Mouse (Mus musculus) hindbrain, embryonic 15.5 days (tissue): Measurements from ENCODE around the gene Gabbr2. TPM values are rescaled to one million over a fixed set of nuclear protein-coding genes. Genes with fewer than 3 reads are reported as not detected.

Source experiments
- ATAC-seq: fragments of 200-750 bp; cut with Nextera tagmentation; 2 replicates; pipeline ENCODE4 v1.8.0; 2017; ENCODE audit warnings: low read depth, moderate number of reproducible peaks, moderate TSS enrichment; ENCODE audit not compliant: low FRiP score
- H3K27ac ChIP-seq: fragments of 300-500 bp; sonication (generic); replicated peaks from 2 replicates; pipeline ENCODE4 v1.5.1; 2015; ENCODE audit warnings: mild to moderate bottlenecking, inconsistent platforms
- H3K27me3 ChIP-seq: fragments of 300-500 bp; sonication (generic); 2 replicates; pipeline ENCODE4 v1.6.1; 2015; ENCODE audit warnings: control low read depth, inconsistent platforms
- H3K36me3 ChIP-seq: fragments of 300-500 bp; sonication (generic); 2 replicates; pipeline ENCODE4 v1.6.1; 2015; ENCODE audit warnings: control low read depth, inconsistent platforms
- H3K4me1 ChIP-seq: fragments of 300-500 bp; sonication (generic); replicated peaks from 2 replicates; pipeline ENCODE4 v1.6.1; 2015; ENCODE audit warnings: control low read depth, inconsistent platforms
- H3K4me2 ChIP-seq: fragments of 300-500 bp; sonication (generic); 2 replicates; pipeline ENCODE4 v1.6.1; 2015; ENCODE audit warnings: moderate library complexity, mild to moderate bottlenecking, inconsistent platforms
- H3K4me3 ChIP-seq: fragments of 300-500 bp; sonication (generic); 2 replicates; pipeline ENCODE4 v1.5.1; 2015; ENCODE audit warnings: mild to moderate bottlenecking, inconsistent platforms
- H3K9ac ChIP-seq: fragments of 300-500 bp; sonication (generic); 2 replicates; pipeline ENCODE4 v1.6.1; 2015; ENCODE audit warnings: inconsistent platforms
- H3K9me3 ChIP-seq: fragments of 300-500 bp; sonication (generic); 2 replicates; pipeline ENCODE4 v1.6.1; 2016; ENCODE audit warnings: control low read depth, inconsistent platforms
- WGBS: fragments of 180-500 bp; shearing (Covaris S2); methylation state at CpG from one replicate; pipeline ENCODE4 v1.1.7; 2015; 5-methylcytosine and 5-hydroxymethylcytosine counted together
- polyA plus RNA-seq: library from polyadenylated mRNA; unstranded; fragments of >200 nt; fragmentation: Nextera tagmentation; extraction: Ambion mirVana; gene quantifications from 2 replicates; pipeline ENCODE4 v1.2.1, GENCODE M21; 2015

Gabbr2 gene
- polyA plus RNA-seq, 1 experiment from 2014 or later: 17.2 TPM

- H3K9ac ChIP-seq: no peak overlapping the region
- H3K27me3 ChIP-seq: no peaks in the 10 kb centered on the region
- H3K4me1 ChIP-seq: peaks cover 4% of the 10 kb centered on the region; the same call in 1 of the 2 replicates
- H3K36me3 ChIP-seq: no peaks in the 10 kb centered on the region
- no peak overlapping the region for H3K4me2 ChIP-seq
- H3K4me3 ChIP-seq: no peak overlapping the region
- H3K9me3 ChIP-seq: no peaks in the 10 kb centered on the region
- 84% methylated on average over 2 of the region's 2 CpGs for WGBS
- ATAC-seq: no peak
- H3K27ac ChIP-seq: no peak overlapping the region
These were observed 359.2 kb downstream of the Gabbr2 start for GRCm38 (mm10) chr4:46632465-46632864.

- Histone ChIP-seq H3K9me3 (no peaks in the 10 kb centered on the region), H3K27ac (no peak overlapping the region), H3K27me3 (no peaks in the 10 kb centered on the region), H3K9ac (no peak overlapping the region), H3K36me3 (no peaks in the 10 kb centered on the region), H3K4me3 (no peak overlapping the region), H3K4me2 (no peak overlapping the region), H3K4me1 (peaks cover 4% of the 10 kb centered on the region; the same call in 1 of the 2 replicates)
- ATAC-seq: no peak
- 59% methylated on average over 9 of the region's 9 CpGs for WGBS
These were observed 361.3 kb downstream of the Gabbr2 start for GRCm38 (mm10) chr4:46630390-46630789.

- no peaks in the 10 kb centered on the region for H3K9me3 ChIP-seq
- H3K27me3 ChIP-seq: no peaks in the 10 kb centered on the region
- ATAC-seq: no peak
- H3K4me2 ChIP-seq: no peak overlapping the region
- H3K36me3 ChIP-seq: no peaks in the 10 kb centered on the region
- no peak overlapping the region for H3K4me3 ChIP-seq
- H3K9ac ChIP-seq: no peak overlapping the region
- peaks cover 4% of the 10 kb centered on the region; the same call in 1 of the 2 replicates for H3K4me1 ChIP-seq
- WGBS: 48% methylated on average over 9 of the region's 9 CpGs
- no peak overlapping the region for H3K27ac ChIP-seq
These were observed 362.8 kb downstream of the Gabbr2 start for GRCm38 (mm10) chr4:46628873-46629272.

- no peak for ATAC-seq
- H3K36me3 ChIP-seq: no peaks in the 10 kb centered on the region
- no peaks in the 10 kb centered on the region for H3K27me3 ChIP-seq
- H3K4me3 ChIP-seq: no peak overlapping the region
- peaks cover 4% of the 10 kb centered on the region; the same call in 1 of the 2 replicates for H3K4me1 ChIP-seq
- no peak overlapping the region for H3K27ac ChIP-seq
- H3K4me2 ChIP-seq: no peak overlapping the region
- H3K9me3 ChIP-seq: no peaks in the 10 kb centered on the region
- 88% methylated on average over 11 of the region's 11 CpGs for WGBS
- H3K9ac ChIP-seq: no peak overlapping the region
These were observed 363.6 kb downstream of the Gabbr2 start for GRCm38 (mm10) chr4:46628081-46628480.

- no peak overlapping the region for H3K27ac ChIP-seq
- H3K4me2 ChIP-seq: no peak overlapping the region
- no peaks in the 10 kb centered on the region for H3K27me3 ChIP-seq
- ATAC-seq: 0 out of 2 replicates have a peak, but pooled peaks have one; percentile 25
- no peak overlapping the region for H3K4me3 ChIP-seq
- no peaks in the 10 kb centered on the region for H3K36me3 ChIP-seq
- 76% methylated on average over 10 of the region's 10 CpGs for WGBS
- H3K4me1 ChIP-seq: peaks cover 10% of the 10 kb centered on the region; the same call in 1 of the 2 replicates
- no peak overlapping the region for H3K9ac ChIP-seq
- H3K9me3 ChIP-seq: no peaks in the 10 kb centered on the region
These were observed 366.6 kb downstream of the Gabbr2 start for GRCm38 (mm10) chr4:46625101-46625500.

- H3K27ac ChIP-seq: no peak overlapping the region
- H3K4me1 ChIP-seq: peaks cover 8% of the 10 kb centered on the region; the same call in 1 of the 2 replicates
- no peaks in the 10 kb centered on the region for H3K9me3 ChIP-seq
- no peak overlapping the region for H3K4me2 ChIP-seq
- no peak overlapping the region for H3K9ac ChIP-seq
- ATAC-seq: no peak
- no peaks in the 10 kb centered on the region for H3K36me3 ChIP-seq
- H3K27me3 ChIP-seq: no peaks in the 10 kb centered on the region
- H3K4me3 ChIP-seq: no peak overlapping the region
- WGBS: 90% methylated on average over 5 of the region's 5 CpGs
These were observed 368.7 kb downstream of the Gabbr2 start for GRCm38 (mm10) chr4:46623007-46623406.

GRCm38 (mm10) chr4:46620946-46621345, 370.7 kb downstream of the Gabbr2 start:
- WGBS: 80% methylated on average over 8 of the region's 8 CpGs
- H3K4me2 ChIP-seq: no peak overlapping the region
- no peak overlapping the region for H3K9ac ChIP-seq
- H3K9me3 ChIP-seq: no peaks in the 10 kb centered on the region
- no peaks in the 10 kb centered on the region for H3K36me3 ChIP-seq
- no peak overlapping the region for H3K27ac ChIP-seq
- H3K4me1 ChIP-seq: peaks cover 8% of the 10 kb centered on the region; the same call in 1 of the 2 replicates
- H3K4me3 ChIP-seq: no peak overlapping the region
- no peaks in the 10 kb centered on the region for H3K27me3 ChIP-seq
- no peak for ATAC-seq

- H3K9ac ChIP-seq: no peak overlapping the region
- peaks cover 8% of the 10 kb centered on the region; the same call in 1 of the 2 replicates for H3K4me1 ChIP-seq
- no peak overlapping the region for H3K27ac ChIP-seq
- WGBS: 13% methylated on average over 23 of the region's 23 CpGs
- H3K36me3 ChIP-seq: no peaks in the 10 kb centered on the region
- no peak for ATAC-seq
- H3K27me3 ChIP-seq: no peaks in the 10 kb centered on the region
- no peaks in the 10 kb centered on the region for H3K9me3 ChIP-seq
- H3K4me3 ChIP-seq: no peak overlapping the region
- peak overlapping the region; percentile 23; the same call in 1 of the 2 replicates for H3K4me2 ChIP-seq
These were observed 371.3 kb downstream of the Gabbr2 start for GRCm38 (mm10) chr4:46620330-46620729.

- Histone ChIP-seq H3K9ac (no peak overlapping the region), H3K9me3 (no peaks in the 10 kb centered on the region), H3K4me2 (no peak overlapping the region), H3K4me1 (peaks cover 8% of the 10 kb centered on the region; the same call in 1 of the 2 replicates), H3K27me3 (no peaks in the 10 kb centered on the region), H3K4me3 (no peak overlapping the region), H3K27ac (no peak overlapping the region), H3K36me3 (no peaks in the 10 kb centered on the region)
- WGBS: 68% methylated on average over 11 of the region's 11 CpGs
- no peak for ATAC-seq
These were observed 373.4 kb downstream of the Gabbr2 start for GRCm38 (mm10) chr4:46618196-46618817.

- no peak for ATAC-seq
- no peak overlapping the region for H3K9ac ChIP-seq
- no peaks in the 10 kb centered on the region for H3K36me3 ChIP-seq
- peaks cover 8% of the 10 kb centered on the region; the same call in 1 of the 2 replicates for H3K4me1 ChIP-seq
- no peak overlapping the region for H3K27ac ChIP-seq
- 71% methylated on average over 6 of the region's 6 CpGs for WGBS
- H3K4me3 ChIP-seq: no peak overlapping the region
- no peaks in the 10 kb centered on the region for H3K9me3 ChIP-seq
- H3K4me2 ChIP-seq: no peak overlapping the region
- no peaks in the 10 kb centered on the region for H3K27me3 ChIP-seq
These were observed 374.3 kb downstream of the Gabbr2 start for GRCm38 (mm10) chr4:46617408-46617807.

GRCm38 (mm10) chr4:46614641-46615040, 377.0 kb downstream of the Gabbr2 start:
- no peak for ATAC-seq
- Histone ChIP-seq H3K27ac (no peak overlapping the region), H3K4me3 (no peak overlapping the region), H3K9ac (no peak overlapping the region), H3K36me3 (no peaks in the 10 kb centered on the region), H3K27me3 (no peaks in the 10 kb centered on the region), H3K4me1 (0 out of 2 replicates have a peak, but pooled peaks cover 5% of the 10 kb centered on the region), H3K4me2 (no peak overlapping the region), H3K9me3 (no peaks in the 10 kb centered on the region)
- 82% methylated on average over 9 of the region's 9 CpGs for WGBS

- ATAC-seq: no peak
These were observed 378.1 kb downstream of the Gabbr2 start for GRCm38 (mm10) chr4:46613618-46614017.

More at GRCm38 (mm10) chr4:46613618-46614017, 378.1 kb downstream of the Gabbr2 start:
- Histone ChIP-seq H3K4me2 (no peak overlapping the region), H3K27me3 (no peaks in the 10 kb centered on the region), H3K27ac (no peak overlapping the region), H3K36me3 (no peaks in the 10 kb centered on the region), H3K9ac (no peak overlapping the region), H3K9me3 (no peaks in the 10 kb centered on the region), H3K4me3 (no peak overlapping the region), H3K4me1 (0 out of 2 replicates have a peak, but pooled peaks cover 5% of the 10 kb centered on the region)
- 75% methylated on average over 12 of the region's 12 CpGs for WGBS
